Mouse (Mus musculus) kidney, postnatal 36 days (tissue): ENCODE results near the gene Stk36.

Source experiments
- DNase-seq, 2 experiments: peaks; one replicate each; pipeline ENCODE4 v3.0.0; 2021 to 2022; ENCODE audit warnings: mixed read lengths in 2 of 2

Stk36 gene

GRCm38 (mm10) chr1:74601267-74601962 lies at the start of gene Stk36, which contains the start of gene Rnf25:
Gene Stk36, plus strand, starts transcription at chr1:74601445.
Gene Rnf25, minus strand, starts transcription at chr1:74601397.
- peak; percentile 90 to 91 for DNase-seq

- no peak for DNase-seq
These were observed 42.2 kb upstream of the Stk36 start for GRCm38 (mm10) chr1:74559061-74559460.

- no peak for DNase-seq
These were observed 35.4 kb upstream of the Stk36 start for GRCm38 (mm10) chr1:74565834-74566233.

- no peak for DNase-seq
These were observed 31.2 kb upstream of the Stk36 start for GRCm38 (mm10) chr1:74569739-74570719.

- DNase-seq = no peak
These were observed 18.6 kb upstream of the Stk36 start for GRCm38 (mm10) chr1:74582621-74583020.

- DNase-seq = no peak
These were observed 16.4 kb upstream of the Stk36 start for GRCm38 (mm10) chr1:74584616-74585398.

- peak in 1 of 2 experiments; percentile 5 for DNase-seq
These were observed 13.9 kb upstream of the Stk36 start for GRCm38 (mm10) chr1:74587233-74587772.

GRCm38 (mm10) chr1:74587773-74588445 lies 13.3 kb upstream of the Stk36 start, which contains the start of the genes Zfp142 and Bcs1l:
Gene Zfp142, minus strand, starts transcription at chr1:74588246.
Gene Bcs1l, plus strand, starts transcription at chr1:74588289.
- peak; percentile 99 for DNase-seq

- DNase-seq = peak in 1 of 2 experiments; percentile 5
These were observed 6.8 kb upstream of the Stk36 start for GRCm38 (mm10) chr1:74594434-74594833.

GRCm38 (mm10) chr1:74600501-74601266 lies 561 bp upstream of the Stk36 start:
- no peak for DNase-seq

- no peak for DNase-seq
These were observed 22.9 kb downstream of the Stk36 start for GRCm38 (mm10) chr1:74624183-74624582.

GRCm38 (mm10) chr1:74626076-74626475 lies 24.8 kb downstream of the Stk36 start:
- DNase-seq = no peak

- DNase-seq = peak; percentile 14 to 53
These were observed 26.8 kb downstream of the Stk36 start for GRCm38 (mm10) chr1:74628001-74628400.

- no peak for DNase-seq
These were observed 31.5 kb downstream of the Stk36 start for GRCm38 (mm10) chr1:74632734-74633133.

GRCm38 (mm10) chr1:74643524-74643923 lies 42.3 kb downstream of the Stk36 start:
- no peak for DNase-seq

- DNase-seq = peak; percentile 43 to 50
These were observed 42.7 kb downstream of the Stk36 start for GRCm38 (mm10) chr1:74643926-74644325.

- peak; percentile 98 for DNase-seq
These were observed 60.4 kb downstream of the Stk36 start, which contains the start of gene Ttll4 for GRCm38 (mm10) chr1:74661448-74662195. Gene Ttll4, plus strand, starts transcription at chr1:74661745.

- DNase-seq = no peak
These were observed 61.1 kb downstream of the Stk36 start for GRCm38 (mm10) chr1:74662253-74662865.

GRCm38 (mm10) chr1:74665153-74665552 lies 63.9 kb downstream of the Stk36 start:
- peak in 1 of 2 experiments; percentile 33 for DNase-seq

GRCm38 (mm10) chr1:74668371-74668770 lies 67.1 kb downstream of the Stk36 start:
- no peak for DNase-seq
